Mouse (Mus musculus) common myeloid progenitor, adult 5-6 weeks (primary cell): ENCODE data around the gene Art1. TPM values are rescaled to one million over a fixed set of nuclear protein-coding genes. Genes with fewer than 3 reads are reported as not detected.

Experiments
- ATAC-seq: replicated peaks from 2 replicates; pipeline ENCODE4 v1.8.0; 2016; ENCODE audit warnings: low read depth, mild to moderate bottlenecking, moderate TSS enrichment, inconsistent platforms; ENCODE audit not compliant: poor library complexity, severe bottlenecking
- total RNA-seq: library from RNA; stranded (forward); fragments of 200-1000, 187-1606 nt; gene quantifications from 2 replicates; pipeline ENCODE4 v1.2.3, GENCODE M21; 2017

Art1 gene
- total RNA-seq, 1 experiment from 2014 or later = not detected

DNA sequence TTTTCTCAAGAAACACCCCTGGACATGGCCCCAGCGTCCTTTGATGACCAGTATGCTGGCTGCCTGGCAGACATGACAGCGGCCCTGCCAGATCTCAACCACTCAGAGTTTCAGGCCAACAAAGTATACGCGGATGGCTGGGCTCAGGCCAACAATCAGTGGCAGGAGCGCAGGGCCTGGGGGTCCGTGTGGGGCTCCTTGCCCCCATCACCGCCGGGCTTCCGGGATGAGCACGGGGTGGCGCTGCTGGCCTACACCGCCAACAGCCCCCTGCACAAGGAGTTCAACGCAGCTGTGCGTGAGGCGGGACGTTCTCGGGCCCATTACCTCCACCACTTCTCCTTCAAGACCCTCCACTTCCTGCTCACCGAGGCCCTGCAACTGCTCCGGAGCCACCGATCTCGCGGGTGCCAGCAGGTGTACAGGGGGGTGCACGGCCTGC is 5.2 kb downstream of the Art1 start:
- ATAC-seq = peak; percentile 55

DNA sequence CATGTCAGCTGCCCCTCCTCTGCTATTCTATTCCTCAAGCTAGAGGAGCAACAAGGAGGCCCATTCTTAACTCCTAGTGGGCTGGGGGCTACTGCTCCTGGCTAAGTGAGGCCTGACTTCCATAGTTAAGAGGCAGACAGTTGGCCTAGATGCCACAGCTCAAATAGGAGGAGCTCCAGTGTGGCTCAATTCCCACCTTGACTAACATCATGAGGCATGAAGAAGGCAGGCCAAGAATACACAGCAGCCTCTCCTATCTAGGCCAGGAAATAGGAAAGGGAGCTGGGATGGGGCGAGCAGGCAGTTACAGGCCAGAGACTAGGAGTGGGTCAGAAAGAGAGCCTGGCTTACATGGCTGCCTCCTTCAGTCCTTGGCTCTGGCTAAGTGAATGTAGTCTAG is 6.7 kb downstream of the Art1 start:
- no peak for ATAC-seq

DNA sequence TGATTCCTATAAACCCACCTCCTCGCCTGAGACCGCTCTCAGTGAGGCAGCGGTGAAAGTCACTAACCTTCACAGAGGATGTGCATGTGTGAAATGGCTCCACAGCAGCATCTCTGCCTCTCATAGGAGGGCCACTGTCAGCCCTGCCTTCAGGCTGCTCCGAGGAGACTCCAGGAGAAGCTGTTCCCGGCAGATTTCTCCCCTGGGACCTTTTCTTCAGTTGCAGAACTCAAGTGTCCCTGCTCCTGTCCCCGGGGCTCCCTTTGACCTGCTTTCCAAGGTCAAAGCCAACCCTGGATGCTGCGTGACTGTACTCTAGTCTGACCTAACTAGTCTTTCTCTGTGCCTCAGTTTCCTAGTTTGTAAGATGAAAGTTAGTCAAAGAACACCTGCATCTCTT is 7.6 kb downstream of the Art1 start, which contains the start of gene Art5:
Gene Art5, minus strand, starts transcription at position 319 of the 400 bp plus-strand sequence.
- ATAC-seq = no peak

DNA sequence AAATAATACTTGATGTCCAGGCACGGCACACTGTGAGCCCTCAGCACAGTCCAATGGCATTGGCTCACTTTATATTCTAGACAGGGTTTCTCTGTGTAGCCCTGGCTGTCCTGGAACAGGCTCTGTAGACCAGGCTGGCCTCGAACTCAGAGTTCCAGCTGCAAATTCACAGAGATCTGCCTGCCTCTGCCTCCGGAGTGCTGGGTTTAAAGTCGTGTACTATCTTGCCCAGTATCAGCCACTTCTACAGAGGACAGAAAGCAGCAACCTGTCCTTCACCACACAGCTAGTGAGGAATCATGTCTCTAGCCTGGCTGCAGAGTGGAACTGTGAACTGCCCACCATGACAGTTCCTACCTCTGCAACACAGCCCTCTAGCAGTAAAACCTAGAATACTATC is 8.2 kb downstream of the Art1 start:
- ATAC-seq = no peak

DNA sequence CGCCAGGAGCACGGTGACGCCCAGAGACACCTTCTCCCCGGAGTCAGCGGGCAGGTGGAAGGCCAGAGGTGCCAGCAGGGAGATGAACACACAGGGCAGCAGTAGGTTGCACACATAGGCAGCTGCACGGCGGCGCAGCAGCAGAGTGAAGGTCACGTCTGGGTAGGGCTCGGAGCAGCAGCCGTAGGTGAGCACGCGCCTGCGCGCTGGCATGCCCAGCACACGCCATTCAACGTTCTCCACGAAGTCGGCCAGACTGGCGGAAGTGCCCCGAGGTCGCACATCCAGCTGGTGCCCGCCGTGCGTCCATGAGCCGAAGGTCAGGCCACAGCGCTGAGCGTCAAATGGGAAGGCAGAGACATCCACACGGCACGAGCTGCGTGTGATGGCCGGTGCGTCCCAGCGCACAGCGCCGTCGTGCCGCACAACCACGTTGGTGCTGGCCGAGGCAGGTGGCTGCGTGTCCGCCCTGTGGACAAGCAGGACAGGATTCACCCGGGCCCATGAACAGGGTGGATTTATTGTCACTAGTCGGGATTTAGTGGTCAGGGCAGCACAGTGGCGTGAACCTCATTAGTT is 11.7 kb downstream of the Art1 start:
- ATAC-seq = no peak

DNA sequence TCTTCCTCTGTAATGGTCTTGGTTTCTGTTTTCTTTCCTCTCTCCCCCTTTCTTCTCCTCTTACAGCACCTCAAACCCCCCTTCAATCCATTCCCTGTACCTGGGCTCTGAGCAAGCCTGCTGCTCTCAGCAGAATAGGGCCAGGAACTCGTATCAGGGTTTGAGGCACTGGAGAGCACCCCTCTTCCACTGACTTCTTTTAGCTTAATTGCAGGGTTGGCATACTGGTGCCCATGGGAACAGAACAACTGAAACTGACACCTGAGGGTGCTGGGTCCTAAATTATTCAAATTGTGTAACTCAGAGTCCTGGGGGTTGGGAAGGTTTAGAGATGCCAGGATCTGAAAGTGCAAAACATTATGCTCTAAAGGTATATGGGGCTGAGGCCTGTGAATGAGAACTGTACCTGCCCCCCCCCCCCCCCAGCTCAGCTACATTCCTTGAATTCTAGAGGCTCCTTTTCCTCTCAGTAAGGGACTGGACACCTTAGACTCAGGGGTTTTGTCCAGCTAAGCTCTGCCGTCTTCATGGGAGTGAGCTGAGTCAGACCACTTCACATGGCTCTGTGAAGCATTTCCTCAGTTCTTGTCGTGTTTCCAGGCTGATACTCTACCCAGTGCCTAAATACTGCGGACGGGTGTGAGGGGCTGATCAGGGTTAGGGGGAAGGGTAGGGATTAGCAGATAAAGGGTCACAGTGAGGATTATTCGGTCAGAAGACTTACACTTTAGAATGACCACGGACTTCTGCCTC is 15.2 kb downstream of the Art1 start, which contains the start of gene Chrna10:
Gene Chrna10, minus strand, starts transcription at position 250 of the 753 bp plus-strand sequence.
- ATAC-seq = no peak

DNA sequence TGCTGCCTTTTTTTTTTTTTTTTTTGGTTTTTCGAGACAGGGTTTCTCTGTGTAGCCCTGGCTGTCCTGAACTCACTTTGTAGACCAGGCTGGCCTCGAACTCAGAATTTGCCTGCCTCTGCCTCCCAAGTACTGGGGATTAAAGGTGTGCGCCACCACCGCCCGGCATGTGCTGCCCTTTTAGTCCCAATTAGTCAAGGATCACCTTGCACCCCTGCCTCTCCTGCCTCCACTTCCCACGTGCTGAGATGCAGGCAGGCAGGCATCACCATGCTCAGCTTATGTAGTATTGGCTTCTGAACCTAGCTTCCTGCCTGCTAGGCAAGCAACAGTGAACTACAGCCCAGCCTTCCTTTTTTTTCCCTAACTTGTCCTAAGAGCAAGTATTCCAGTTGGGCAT is 15.8 kb downstream of the Art1 start:
- ATAC-seq = no peak

DNA sequence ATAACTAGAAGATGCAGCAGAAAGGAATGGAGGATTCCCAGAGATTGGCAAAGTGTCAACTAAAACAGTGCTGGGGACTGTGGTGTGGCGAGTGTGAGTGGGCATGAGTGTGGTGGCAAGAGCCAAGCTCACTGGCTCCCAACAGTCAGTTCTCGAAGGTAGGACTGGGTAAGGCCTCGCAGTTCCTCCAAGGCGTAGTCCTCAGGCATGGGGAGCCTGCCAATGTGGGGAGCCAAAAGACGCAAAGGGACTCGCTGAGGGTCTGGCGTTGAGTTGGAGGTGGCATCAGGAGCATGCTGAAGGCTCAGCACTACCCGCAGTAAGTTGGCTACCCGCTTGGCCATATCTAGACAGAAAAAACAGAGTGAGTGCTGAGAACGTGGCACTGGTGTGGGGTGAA is 18.8 kb downstream of the Art1 start:
- ATAC-seq = no peak

DNA sequence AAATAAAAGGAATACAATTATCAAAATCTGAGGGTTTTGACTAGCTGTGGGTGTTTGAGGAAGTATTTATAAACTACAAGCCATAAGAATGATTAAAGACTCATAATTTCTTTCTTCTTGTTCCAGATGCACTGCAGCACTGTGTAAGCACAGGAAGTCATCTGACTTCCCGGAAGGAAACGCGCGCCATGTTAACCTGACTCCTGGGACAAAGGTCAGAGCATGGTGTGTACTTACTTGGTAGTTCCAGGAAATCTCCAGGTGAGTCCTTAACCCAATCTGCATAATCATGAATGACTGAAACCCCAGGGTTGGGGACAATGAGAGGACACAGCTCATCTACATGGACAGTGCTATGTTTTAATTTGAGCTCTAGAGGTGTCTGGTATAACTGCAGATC is 30.9 kb downstream of the Art1 start:
- ATAC-seq = no peak

DNA sequence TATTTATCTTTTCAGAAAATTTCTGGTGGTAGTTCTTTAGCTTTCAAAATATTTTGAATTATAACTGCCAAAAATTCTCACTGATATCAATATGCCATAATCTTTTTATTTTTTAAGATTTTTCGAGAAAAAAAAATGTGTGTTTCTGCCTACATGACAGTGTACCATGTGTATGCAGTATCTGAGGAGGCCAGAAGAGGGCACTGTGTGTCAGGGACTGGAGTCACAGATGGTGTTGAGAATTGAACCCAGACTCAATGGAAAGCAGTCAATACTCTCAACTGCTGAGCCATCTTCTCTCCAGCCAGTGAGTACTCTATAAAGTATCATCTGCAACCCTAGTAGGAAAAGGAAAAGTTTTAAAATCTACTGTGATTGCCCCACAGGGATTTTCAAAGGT is 35.9 kb downstream of the Art1 start:
- no peak for ATAC-seq

DNA sequence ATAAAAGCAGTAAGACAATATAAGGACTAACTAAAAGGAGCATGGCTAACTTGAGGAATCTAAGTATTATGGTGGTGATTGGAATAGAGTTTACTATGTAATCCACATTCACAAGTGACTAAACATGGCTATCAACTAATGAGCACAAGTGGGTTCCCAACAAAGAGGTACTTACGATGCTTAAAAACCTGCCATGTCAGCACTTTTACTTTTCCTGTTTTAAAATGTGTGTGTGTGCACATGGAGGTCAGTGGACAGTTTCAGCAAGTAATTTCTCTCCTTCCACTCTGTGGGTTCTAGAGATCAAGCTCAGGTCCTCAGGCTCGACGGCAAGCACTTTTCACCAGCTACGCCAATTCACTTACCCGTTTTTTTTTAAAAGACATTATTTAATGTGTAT is 36.4 kb downstream of the Art1 start:
- ATAC-seq = no peak

DNA sequence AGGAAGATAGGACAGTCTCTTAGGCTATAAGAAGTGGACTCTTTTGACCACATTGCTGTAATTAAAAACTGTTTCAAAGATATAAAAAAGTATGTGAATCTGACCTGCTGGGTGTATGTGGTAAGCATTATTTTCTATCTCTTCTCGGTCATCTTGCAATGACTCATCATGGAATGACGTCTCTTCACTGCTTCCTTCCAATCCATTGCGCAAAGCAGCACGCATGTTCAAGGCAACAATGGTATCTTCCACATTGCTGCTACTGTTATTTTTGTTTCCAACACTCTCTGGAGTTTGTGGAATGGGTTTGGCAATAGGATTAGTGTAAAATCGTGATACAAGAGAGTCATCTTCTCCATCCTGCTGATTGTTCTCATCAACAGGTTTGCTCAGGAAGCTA is 52.1 kb downstream of the Art1 start:
- no peak for ATAC-seq

Other genes with a start within 250 kb of the Art1 start
- not detected in 2 replicates for gene Folr2, start 244.5 kb upstream of the Art1 start, total RNA-seq
- gene Anapc15, start 238.0 kb upstream of the Art1 start, total RNA-seq = 62.0 and 107 TPM in 2 replicates
- not detected in 2 replicates for gene Folr1, start 231.0 kb upstream of the Art1 start, total RNA-seq
- gene Lamtor1, start 195.8 kb upstream of the Art1 start, total RNA-seq = 66.9 and 67.0 TPM in 2 replicates
- 0.19 and 0.91 TPM in 2 replicates for gene Tomt, start 195.4 kb upstream of the Art1 start, total RNA-seq
- 1.7 and 3.9 TPM in 2 replicates for gene Lrrc51, start 167.8 kb upstream of the Art1 start, total RNA-seq
- gene Numa1, start 167.6 kb upstream of the Art1 start, total RNA-seq = 251 and 297 TPM in 2 replicates
- 1.9 and 3.5 TPM in 2 replicates for gene Il18bp, start 83.1 kb upstream of the Art1 start, total RNA-seq
- gene Rnf121, start 36.3 kb upstream of the Art1 start, total RNA-seq = 6.6 and 13.2 TPM in 2 replicates
- 27.5 and 43.1 TPM in 2 replicates for gene Xndc1, start 36.2 kb upstream of the Art1 start, total RNA-seq
- 0.68 and 0.69 TPM in 2 replicates for gene Xntrpc, start 36.0 kb upstream of the Art1 start, total RNA-seq
- 0.69 and 1.3 TPM in 2 replicates for gene Trpc2, start 18.6 kb upstream of the Art1 start, total RNA-seq
- 0.14 TPM in 1 of 2 replicates, not detected in the other for gene Art5, start 7.7 kb downstream of the Art1 start, total RNA-seq
- 0.50 TPM in 1 of 2 replicates, not detected in the other for gene Chrna10, start 15.1 kb downstream of the Art1 start, total RNA-seq
- 54.7 and 60.9 TPM in 2 replicates for gene Nup98, start 108.4 kb downstream of the Art1 start, total RNA-seq
- 23.1 and 30.9 TPM in 2 replicates for gene Pgap2, start 108.5 kb downstream of the Art1 start, total RNA-seq
- gene Rhog, start 154.3 kb downstream of the Art1 start, total RNA-seq = 40.9 and 43.0 TPM in 2 replicates
- 20.5 and 41.0 TPM in 2 replicates for gene Stim1, start 166.1 kb downstream of the Art1 start, total RNA-seq